8 mouse cellular contexts compared by ENCODE assay signal in genomic region chr8:45975126-45975836, GRCm38 (mm10). TPM values are rescaled to one million over a fixed set of nuclear protein-coding genes. Genes with fewer than 3 reads are reported as not detected.
DNase-seq lines count a peak whose midpoint lies in the region; ATAC-seq lines count a peak whose summit lies in the region.

TSS of gene 1700029J07Rik (minus strand) at chr8:45975252.
TSS of gene Ufsp2 (plus strand) at chr8:45975528.

- peak within 1 kb of the TSS; percentile 32 for H3K27ac ChIP-seq in brown adipose tissue, adult 24 weeks (replicated peaks; ENCODE audit: low read depth, low read length)
- H3K27ac ChIP-seq in heart, embryonic 13.5 days (replicated peaks), result peak within 1 kb of the TSS; percentile 79
- H3K27ac ChIP-seq in liver, embryonic 12.5 days, result peak within 1 kb of the TSS; percentile 66
- peak within 1 kb of the TSS; percentile 80 for H3K27ac ChIP-seq in stomach, embryonic 15.5 days

- ATAC-seq in heart, embryonic 13.5 days (ENCODE audit: extremely low read depth, insufficient number of reproducible peaks, low FRiP score, low TSS enrichment), result peak; percentile 87
- peak; percentile 96 for ATAC-seq in liver, embryonic 12.5 days
- peak; percentile 98 for ATAC-seq in stomach, embryonic 15.5 days (ENCODE audit: insufficient read depth, low FRiP score, low read depth)

- peak; percentile 99 for DNase-seq in CD4-positive, CD25-positive, alpha-beta regulatory T cell, adult 2 months (ENCODE audit: low read depth, low spot score)
- DNase-seq in fat pad, adult 2 months (ENCODE audit: extremely low read depth, low read depth, low spot score), result peak; percentile 87
- DNase-seq in kidney, postnatal 10 days, result peak; percentile 99
- peak; percentile 96 for DNase-seq in natural killer cell, adult 2 months (ENCODE audit: low spot score in 2 of 2)

- peak within 1 kb of the TSS; percentile 81 for H3K4me3 ChIP-seq in brown adipose tissue, adult 24 weeks (ENCODE audit: insufficient read depth, low read depth, low read length)
- peak within 1 kb of the TSS; percentile 77 for H3K4me3 ChIP-seq in heart, embryonic 13.5 days
- H3K4me3 ChIP-seq in liver, embryonic 12.5 days, result peak within 1 kb of the TSS; percentile 70
- H3K4me3 ChIP-seq in stomach, embryonic 15.5 days (replicated peaks), result peak within 1 kb of the TSS; percentile 56

- H3K4me1 ChIP-seq in brown adipose tissue, adult 24 weeks (ENCODE audit: control insufficient read depth, insufficient read depth, insufficient read length, low read length), result peaks cover 8% of the 10 kb centered on the region; the same call in 1 of the 2 replicates
- peaks cover 15% of the 10 kb centered on the region for H3K4me1 ChIP-seq in heart, embryonic 13.5 days
- peaks cover 17% of the 10 kb centered on the region for H3K4me1 ChIP-seq in liver, embryonic 12.5 days
- 0 out of 2 replicates have a peak, but pooled peaks cover 7% of the 10 kb centered on the region for H3K4me1 ChIP-seq in stomach, embryonic 15.5 days

- peaks cover 31% of the 10 kb centered on the region for H3K36me3 ChIP-seq in heart, embryonic 13.5 days
- H3K36me3 ChIP-seq in liver, embryonic 12.5 days, result peaks cover 34% of the 10 kb centered on the region
- peaks cover 11% of the 10 kb centered on the region for H3K36me3 ChIP-seq in stomach, embryonic 15.5 days

- H3K9ac ChIP-seq in heart, embryonic 13.5 days, result peak within 1 kb of the TSS; percentile 85
- peak within 1 kb of the TSS; percentile 70 for H3K9ac ChIP-seq in liver, embryonic 12.5 days
- peak within 1 kb of the TSS; percentile 55 for H3K9ac ChIP-seq in stomach, embryonic 15.5 days

- H3K9me3 ChIP-seq in heart, embryonic 13.5 days, result peaks cover 8% of the 10 kb centered on the region; the same call in 1 of the 2 replicates
- peaks cover 5% of the 10 kb centered on the region; the same call in 1 of the 2 replicates for H3K9me3 ChIP-seq in liver, embryonic 12.5 days (replicated peaks)
- no peaks in the 10 kb centered on the region for H3K9me3 ChIP-seq in stomach, embryonic 15.5 days

- under 1% methylated on average over 57 of the region's 57 CpGs for WGBS in heart, embryonic 13.5 days
- under 1% methylated on average over 57 of the region's 57 CpGs for WGBS in liver, embryonic 12.5 days (ENCODE audit: insufficient replicate concordance)
- WGBS in stomach, embryonic 15.5 days, result under 1% methylated on average over 57 of the region's 57 CpGs

- peak within 1 kb of the TSS; percentile 83 for H3K4me2 ChIP-seq in heart, embryonic 13.5 days
- H3K4me2 ChIP-seq in liver, embryonic 12.5 days, result peak within 1 kb of the TSS; percentile 74
- H3K4me2 ChIP-seq in stomach, embryonic 15.5 days, result peak within 1 kb of the TSS; percentile 58

- no peaks in the 10 kb centered on the region for H3K27me3 ChIP-seq in heart, embryonic 13.5 days (replicated peaks)
- H3K27me3 ChIP-seq in liver, embryonic 12.5 days (replicated peaks), result no peaks in the 10 kb centered on the region
- H3K27me3 ChIP-seq in stomach, embryonic 15.5 days (replicated peaks), result no peaks in the 10 kb centered on the region

RNA-seq across cellular contexts. Expression of gene 1700029J07Rik, which starts in this region (rescaled TPM):
- 0.54 and 1.8 TPM in 2 replicates for polyA plus RNA-seq in brown adipose tissue, adult 24 weeks (2012; ENCODE audit: insufficient read depth, insufficient read length, missing spikeins)
- 2.0 and 2.2 TPM in 2 replicates for polyA plus RNA-seq in heart, embryonic 13.5 days (2015; fragmentation: Nextera tagmentation; extraction: Ambion mirVana)
- 1.1 and 1.2 TPM in 2 replicates for polyA plus RNA-seq in liver, embryonic 12.5 days (2016; fragmentation: Nextera tagmentation; extraction: Ambion mirVana)
- 3.8 and 4.1 TPM in 2 replicates for polyA plus RNA-seq in stomach, embryonic 15.5 days (2015; fragmentation: Nextera tagmentation; extraction: Ambion mirVana)

RNA-seq across cellular contexts. Expression of gene Ufsp2, which starts in this region (rescaled TPM):
- 34.6 and 42.1 TPM in 2 replicates for polyA plus RNA-seq in brown adipose tissue, adult 24 weeks (2012; ENCODE audit: insufficient read depth, insufficient read length, missing spikeins)
- polyA plus RNA-seq in heart, embryonic 13.5 days (2015; fragmentation: Nextera tagmentation; extraction: Ambion mirVana), result 57.7 and 60.4 TPM in 2 replicates
- 38.3 and 45.4 TPM in 2 replicates for polyA plus RNA-seq in liver, embryonic 12.5 days (2016; fragmentation: Nextera tagmentation; extraction: Ambion mirVana)
- 93.2 and 96.1 TPM in 2 replicates for polyA plus RNA-seq in stomach, embryonic 15.5 days (2015; fragmentation: Nextera tagmentation; extraction: Ambion mirVana)

Comparison
In these comparisons a context has a peak if more than half of its experiments do, and no peak if none do; other contexts are left out.
1. Peak in every context shown above with its lines: DNase-seq, ATAC-seq, H3K4me3 ChIP-seq and H3K27ac ChIP-seq.